Mouse (Mus musculus) ES-E14 (cell line): ENCODE data around the gene Sccpdh. TPM values are rescaled to one million over a fixed set of nuclear protein-coding genes. Genes with fewer than 3 reads are reported as not detected.

ENCODE experiments used
- DNase-seq: peaks from one replicate; pipeline ENCODE4 v3.0.0-alpha.2; 2013; ENCODE audit warnings: low read depth, low spot score
- H3K27ac ChIP-seq: 2 replicates; pipeline ENCODE4 v1.5.1; 2012; ENCODE audit warnings: low read depth, mild to moderate bottlenecking, low read length, moderate library complexity, mixed read lengths; ENCODE audit not compliant: poor library complexity, insufficient read depth, severe bottlenecking
- H3K36me3 ChIP-seq: 2 replicates; pipeline ENCODE4 v1.6.1; 2012; ENCODE audit warnings: mild to moderate bottlenecking, low read length, moderate library complexity, mixed read lengths; ENCODE audit not compliant: control insufficient read depth, poor library complexity, insufficient read depth, severe bottlenecking
- H3K4me1 ChIP-seq, 2 experiments: fragments of 150-350 bp in 1 of 2; sonication (generic) in 1 of 2; 2 replicates each; pipeline ENCODE4 v1.6.1; 2012; ENCODE audit warnings: low read length in 2 of 2, mild to moderate bottlenecking in 1 of 2, mixed read lengths in 1 of 2; ENCODE audit not compliant: control insufficient read depth in 2 of 2, insufficient read depth in 2 of 2, poor library complexity in 1 of 2
- H3K4me3 ChIP-seq, 2 experiments: fragments of 150-350 bp in 1 of 2; sonication (generic) in 1 of 2; 2 replicates each; pipeline ENCODE4 v1.5.1; 2012; ENCODE audit warnings: low read length in 2 of 2, low read depth in 1 of 2, mild to moderate bottlenecking in 1 of 2, mixed read lengths in 1 of 2; ENCODE audit not compliant: insufficient read depth in 1 of 2, poor library complexity in 1 of 2, severe bottlenecking in 1 of 2
- H3K9ac ChIP-seq: 2 replicates; pipeline ENCODE4 v1.6.1; 2012; ENCODE audit warnings: low read depth, mild to moderate bottlenecking, low read length, mixed read lengths; ENCODE audit not compliant: poor library complexity, insufficient read depth, severe bottlenecking
- H3K9me3 ChIP-seq: fragments of 150-350 bp; sonication (generic); 2 replicates; pipeline ENCODE4 v1.6.1; 2012; ENCODE audit warnings: low read depth, mild to moderate bottlenecking, low read length; ENCODE audit not compliant: control insufficient read depth, insufficient read depth
- CHD2 ChIP-seq: IDR thresholded peaks from 2 replicates; pipeline ENCODE4 v1.6.1; 2014; ENCODE audit warnings: mild to moderate bottlenecking, low read depth, low read length, inconsistent platforms
- HCFC1 ChIP-seq: IDR thresholded peaks from 2 replicates; pipeline ENCODE4 v1.6.1; 2012; ENCODE audit warnings: low read length, inconsistent platforms, borderline replicate concordance; ENCODE audit not compliant: insufficient read depth
- MAFK ChIP-seq: IDR thresholded peaks from 2 replicates; pipeline ENCODE4 v1.6.1; 2014; ENCODE audit warnings: mild to moderate bottlenecking, low read depth, low read length, inconsistent platforms; ENCODE audit not compliant: insufficient read depth
- ZC3H11A ChIP-seq: IDR thresholded peaks from 2 replicates; pipeline ENCODE4 v1.6.1; 2012; ENCODE audit warnings: low read depth, mild to moderate bottlenecking, inconsistent platforms, low read length, borderline replicate concordance
- ZNF384 ChIP-seq: IDR thresholded peaks from 2 replicates; pipeline ENCODE4 v1.6.1; 2012; ENCODE audit warnings: low read depth, low read length, inconsistent platforms
- in situ Hi-C, 2 experiments: fragments of 600-800 bp; cut with MboI; formaldehyde crosslinking; loops; one replicate each; pipeline ENCODE4 v1.15.1; 2025; ENCODE audit warnings: low sequenced_read_pairs in 2 of 2, inconsistent platforms in 1 of 2; ENCODE audit not compliant: unreplicated experiment in 2 of 2
- total RNA-seq: library from RNA; depleted of rRNA; stranded (reverse); fragments of 300-350 nt; gene quantifications from 2 replicates; pipeline ENCODE4 v1.2.3, GENCODE M21; 2012

Gene Sccpdh
- total RNA-seq, 1 experiment = 35.8 TPM

- in situ Hi-C loops = no loop called here
- Histone ChIP-seq H3K9me3 (peaks cover 11% of the 10 kb centered on the region), H3K4me3 (no peak overlapping the region), H3K9ac (no peak overlapping the region), H3K27ac (no peak overlapping the region), H3K36me3 (no peaks in the 10 kb centered on the region), H3K4me1 (0 out of 4 replicates have a peak, but pooled peaks cover 0 to 3% of the 10 kb centered on the region in 2 experiments)
- no peak for DNase-seq
- TF ChIP-seq ZC3H11A (no peak), ZNF384 (no peak), CHD2 (no peak), MAFK (no peak), HCFC1 (no peak)
Observed at GRCm38 (mm10) chr1:179633414-179633752, 34.6 kb upstream of the Sccpdh start.

GRCm38 (mm10) chr1:179634159-179634558 is 33.9 kb upstream of the Sccpdh start:
- DNase-seq = no peak
- in situ Hi-C loops = no loop called here
- H3K36me3 ChIP-seq = no peaks in the 10 kb centered on the region
- H3K9me3 ChIP-seq = peaks cover 11% of the 10 kb centered on the region
- no peak overlapping the region for H3K27ac ChIP-seq
- no peak overlapping the region for H3K4me3 ChIP-seq
- no peaks in the 10 kb centered on the region for H3K4me1 ChIP-seq
- TF ChIP-seq MAFK (no peak), CHD2 (no peak), ZNF384 (no peak), HCFC1 (no peak), ZC3H11A (no peak)
- H3K9ac ChIP-seq = no peak overlapping the region

GRCm38 (mm10) chr1:179642726-179643125 is 25.3 kb upstream of the Sccpdh start:
- TF ChIP-seq HCFC1 (no peak), MAFK (no peak), ZC3H11A (no peak), CHD2 (no peak), ZNF384 (no peak)
- H3K4me3 ChIP-seq = no peak overlapping the region
- DNase-seq = no peak
- H3K9me3 ChIP-seq = no peaks in the 10 kb centered on the region
- H3K27ac ChIP-seq = no peak overlapping the region
- H3K36me3 ChIP-seq = no peaks in the 10 kb centered on the region
- H3K4me1 ChIP-seq = 0 out of 4 replicates have a peak, but pooled peaks cover 0 to 2% of the 10 kb centered on the region in 2 experiments
- in situ Hi-C loops = no loop called here
- H3K9ac ChIP-seq = no peak overlapping the region

GRCm38 (mm10) chr1:179644151-179644550 is 23.9 kb upstream of the Sccpdh start:
- Histone ChIP-seq H3K9ac (no peak overlapping the region), H3K9me3 (no peaks in the 10 kb centered on the region), H3K27ac (no peak overlapping the region), H3K4me3 (no peak overlapping the region), H3K36me3 (no peaks in the 10 kb centered on the region), H3K4me1 (peaks cover 0 to 2% of the 10 kb centered on the region in 2 experiments; a peak in 1 of 4 replicates)
- DNase-seq = no peak
- TF ChIP-seq HCFC1 = no peak
- no peak for TF ChIP-seq CHD2
- TF ChIP-seq ZC3H11A = no peak
- TF ChIP-seq ZNF384 = no peak
- no peak for TF ChIP-seq MAFK
- in situ Hi-C loops = no loop called here
